Mouse (Mus musculus) stomach, embryonic 16.5 days (tissue): Measurements from ENCODE around the gene Cpne2. TPM values are rescaled to one million over a fixed set of nuclear protein-coding genes. Genes with fewer than 3 reads are reported as not detected.

Source experiments
- ATAC-seq: fragments of 200-750 bp; cut with Nextera tagmentation; 2 replicates; pipeline ENCODE4 v1.8.0; 2017; ENCODE audit warnings: moderate number of reproducible peaks, moderate TSS enrichment; ENCODE audit not compliant: insufficient read depth, low FRiP score
- H3K27ac ChIP-seq: fragments of 300-500 bp; sonication (generic); 2 replicates; pipeline ENCODE4 v1.5.1; 2014; ENCODE audit warnings: low read length
- H3K27me3 ChIP-seq: fragments of 300-500 bp; sonication (generic); 2 replicates; pipeline ENCODE4 v1.6.1; 2014; ENCODE audit warnings: low read length, control low read depth, mixed read lengths; ENCODE audit not compliant: control insufficient read depth, insufficient read depth
- H3K36me3 ChIP-seq: fragments of 300-500 bp; sonication (generic); 2 replicates; pipeline ENCODE4 v1.6.1; 2014; ENCODE audit warnings: low read length; ENCODE audit not compliant: control insufficient read depth, insufficient read depth
- H3K4me1 ChIP-seq: fragments of 300-500 bp; sonication (generic); 2 replicates; pipeline ENCODE4 v1.6.1; 2014; ENCODE audit warnings: low read length, control low read depth, mixed read lengths; ENCODE audit not compliant: control insufficient read depth, insufficient read depth
- H3K4me2 ChIP-seq: fragments of 300-500 bp; sonication (generic); 2 replicates; pipeline ENCODE4 v1.6.1; 2014; ENCODE audit warnings: low read depth, low read length, mixed read lengths
- H3K4me3 ChIP-seq: fragments of 300-500 bp; sonication (generic); replicated peaks from 2 replicates; pipeline ENCODE4 v1.5.1; 2014; ENCODE audit warnings: mild to moderate bottlenecking, low read length
- H3K9ac ChIP-seq: fragments of 300-500 bp; sonication (generic); 2 replicates; pipeline ENCODE4 v1.6.1; 2014; ENCODE audit warnings: low read length
- H3K9me3 ChIP-seq: fragments of 300-500 bp; sonication (generic); replicated peaks from 2 replicates; pipeline ENCODE4 v1.6.1; 2016; ENCODE audit warnings: low read length, control low read depth; ENCODE audit not compliant: control insufficient read depth
- WGBS: fragments of 180-500 bp; shearing (Covaris S2); extraction: QIAGEN DNeasy Blood & Tissue Kit; methylation state at CpG from one replicate; pipeline ENCODE4 v1.1.7; 2014; 5-methylcytosine and 5-hydroxymethylcytosine counted together
- polyA plus RNA-seq: library from polyadenylated mRNA; unstranded; fragments of >200 nt; fragmentation: Nextera tagmentation; extraction: Ambion mirVana; gene quantifications from 2 replicates; pipeline ENCODE4 v1.2.1, GENCODE M21; 2015

Cpne2 gene
- polyA plus RNA-seq, 1 experiment from 2014 or later, result 9.3 TPM

DNA sequence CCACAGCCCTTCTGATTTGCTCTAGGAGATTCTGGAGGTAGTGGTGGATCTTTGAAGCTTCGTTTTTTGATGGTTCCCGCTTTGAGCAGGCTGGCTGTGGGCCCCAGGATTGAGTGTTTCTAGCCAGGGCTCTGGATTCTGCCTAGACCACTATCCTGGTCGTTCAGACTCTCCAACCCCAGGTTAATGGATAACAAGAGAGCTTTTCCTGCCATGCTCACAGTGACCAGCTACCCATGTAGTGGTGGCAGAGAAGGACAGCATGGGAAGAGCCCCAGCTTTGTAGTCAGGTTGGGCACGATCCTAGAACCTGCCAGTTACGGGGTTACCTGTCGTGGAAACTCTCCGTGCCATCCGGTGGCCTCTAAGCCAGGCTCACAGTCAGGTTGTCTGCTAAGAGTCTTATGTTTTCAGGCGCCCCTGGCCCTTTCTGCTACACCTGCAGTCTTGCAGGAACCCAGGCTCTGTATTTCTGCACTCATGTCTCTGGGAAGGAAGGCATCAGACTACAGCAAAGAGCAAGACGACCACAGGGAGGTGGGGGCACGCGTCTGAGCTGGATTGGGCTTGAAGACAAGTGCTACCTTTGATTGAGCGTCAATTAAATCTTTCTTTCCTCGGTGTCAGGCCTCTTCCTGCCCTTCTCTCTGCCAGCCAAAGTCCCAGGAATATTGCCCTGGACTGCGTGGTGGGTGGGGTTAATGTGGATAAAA lies 33.8 kb downstream of the Cpne2 start:
- Histone ChIP-seq H3K27me3 (no peaks in the 10 kb centered on the region), H3K27ac (no peak overlapping the region), H3K9me3 (no peaks in the 10 kb centered on the region), H3K4me2 (no peak overlapping the region), H3K36me3 (no peaks in the 10 kb centered on the region), H3K4me1 (no peaks in the 10 kb centered on the region), H3K9ac (no peak overlapping the region), H3K4me3 (no peak overlapping the region)
- no peak for ATAC-seq
- 56% methylated on average over 15 of the region's 15 CpGs for WGBS

DNA sequence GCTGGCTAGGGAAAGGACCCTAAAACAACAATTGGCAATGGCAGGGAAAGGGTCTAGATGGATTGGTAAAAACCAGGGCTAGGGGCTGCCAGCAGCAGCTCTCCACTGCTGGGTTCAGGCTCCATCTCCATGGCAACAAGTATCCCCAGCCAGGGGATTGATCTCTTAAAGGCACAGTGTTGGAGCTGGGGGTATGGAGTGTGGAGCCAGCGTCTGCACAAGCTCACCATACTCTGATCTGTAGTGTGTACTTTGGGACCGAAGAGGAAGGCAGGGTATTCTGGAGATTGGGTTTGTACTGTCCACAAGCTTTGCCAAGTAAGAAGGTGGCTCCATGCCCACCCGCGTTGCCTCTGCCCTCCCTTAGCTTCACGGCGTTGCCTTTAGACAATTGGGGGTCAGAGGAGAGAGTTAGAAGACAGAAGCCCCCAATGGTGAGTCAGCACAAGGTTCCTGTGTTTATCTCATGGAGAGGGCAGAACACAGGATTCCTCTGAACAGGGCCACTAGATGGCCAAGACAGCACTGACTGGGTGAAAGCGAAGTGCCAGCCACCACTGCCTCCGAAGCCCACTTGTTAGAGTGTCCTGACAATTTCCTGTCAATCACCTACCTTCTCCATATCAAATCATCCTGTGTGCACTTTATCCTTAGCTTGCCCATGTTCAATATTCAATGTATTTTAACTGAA lies 34.5 kb downstream of the Cpne2 start:
- WGBS, result 71% methylated on average over 8 of the region's 8 CpGs
- no peak overlapping the region for H3K4me3 ChIP-seq
- H3K9me3 ChIP-seq, result no peaks in the 10 kb centered on the region
- H3K4me1 ChIP-seq, result no peaks in the 10 kb centered on the region
- H3K9ac ChIP-seq, result no peak overlapping the region
- H3K4me2 ChIP-seq, result no peak overlapping the region
- H3K27me3 ChIP-seq, result no peaks in the 10 kb centered on the region
- no peaks in the 10 kb centered on the region for H3K36me3 ChIP-seq
- ATAC-seq, result no peak
- no peak overlapping the region for H3K27ac ChIP-seq

DNA sequence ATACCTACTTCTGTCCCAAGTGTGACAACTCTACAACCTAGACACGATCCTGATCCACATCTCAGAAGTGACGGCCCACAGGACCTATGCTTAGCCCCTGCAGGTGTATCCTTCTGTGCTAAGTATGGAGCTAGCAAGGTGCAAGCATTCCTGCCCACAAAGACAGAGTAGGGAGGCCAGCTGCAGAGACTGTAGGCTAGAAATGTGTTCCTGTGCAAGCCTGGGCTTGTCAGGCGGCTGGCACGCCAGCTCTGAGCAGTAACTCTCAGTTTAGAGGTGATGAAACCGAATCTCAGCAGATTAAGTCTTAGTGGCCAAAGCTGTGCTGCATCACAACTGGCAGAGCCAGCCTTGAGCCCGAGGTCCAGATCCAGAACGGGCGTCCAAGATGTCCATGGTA lies 35.3 kb downstream of the Cpne2 start:
- Histone ChIP-seq H3K36me3 (no peaks in the 10 kb centered on the region), H3K27ac (no peak overlapping the region), H3K4me1 (no peaks in the 10 kb centered on the region), H3K4me2 (no peak overlapping the region), H3K27me3 (no peaks in the 10 kb centered on the region), H3K9me3 (no peaks in the 10 kb centered on the region), H3K9ac (no peak overlapping the region), H3K4me3 (no peak overlapping the region)
- 79% methylated on average over 8 of the region's 8 CpGs for WGBS
- no peak for ATAC-seq

DNA sequence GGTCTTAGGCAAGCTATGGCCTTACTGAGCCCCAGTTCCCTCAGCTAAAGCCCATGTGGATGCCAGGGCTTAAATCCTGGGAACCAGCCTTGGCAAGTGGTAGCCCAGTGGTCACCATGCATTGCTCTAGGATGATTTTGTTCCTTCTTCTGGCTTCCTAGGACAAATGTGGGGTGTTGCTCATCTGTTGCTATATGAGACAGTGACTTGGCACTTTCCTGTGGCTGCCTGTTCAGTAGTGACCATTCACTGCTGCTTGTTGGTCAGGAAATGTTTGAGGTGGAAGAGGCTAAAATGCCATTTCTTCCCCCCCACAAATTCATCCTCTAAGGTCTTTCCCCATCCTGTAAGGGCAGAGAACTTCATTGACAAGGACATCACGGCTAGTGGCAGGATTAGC lies 36.6 kb downstream of the Cpne2 start:
- Histone ChIP-seq H3K9ac (no peak overlapping the region), H3K4me2 (no peak overlapping the region), H3K36me3 (no peaks in the 10 kb centered on the region), H3K4me1 (no peaks in the 10 kb centered on the region), H3K4me3 (no peak overlapping the region), H3K9me3 (no peaks in the 10 kb centered on the region), H3K27me3 (no peaks in the 10 kb centered on the region), H3K27ac (no peak overlapping the region)
- no peak for ATAC-seq
- WGBS, result 64% methylated on average over 1 of the region's 1 CpGs

DNA sequence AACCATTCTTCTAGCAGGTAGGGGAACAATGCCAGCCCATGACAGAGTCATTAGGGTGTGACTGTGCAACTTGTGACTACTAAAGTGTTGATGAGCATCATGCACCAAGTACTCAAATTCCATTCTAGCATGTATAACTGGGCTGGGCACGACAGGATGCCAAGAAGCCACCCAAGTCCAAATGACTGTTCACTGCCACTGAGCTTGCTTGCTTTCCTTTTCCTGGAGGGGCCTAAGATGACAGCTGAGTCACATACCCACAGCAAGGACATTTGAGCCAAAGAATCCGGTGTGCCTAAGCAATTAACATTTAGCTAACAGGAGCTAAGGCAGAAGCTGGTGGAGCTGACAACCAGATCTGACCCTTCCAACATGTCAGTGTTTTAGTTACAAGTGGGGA lies 39.1 kb downstream of the Cpne2 start:
- Histone ChIP-seq H3K4me1 (no peaks in the 10 kb centered on the region), H3K9me3 (no peaks in the 10 kb centered on the region), H3K9ac (no peak overlapping the region), H3K4me2 (no peak overlapping the region), H3K36me3 (0 out of 2 replicates have a peak, but pooled peaks cover 6% of the 10 kb centered on the region), H3K27ac (no peak overlapping the region), H3K4me3 (no peak overlapping the region), H3K27me3 (no peaks in the 10 kb centered on the region)
- WGBS, result 67% methylated on average over 2 of the region's 2 CpGs
- ATAC-seq, result no peak

DNA sequence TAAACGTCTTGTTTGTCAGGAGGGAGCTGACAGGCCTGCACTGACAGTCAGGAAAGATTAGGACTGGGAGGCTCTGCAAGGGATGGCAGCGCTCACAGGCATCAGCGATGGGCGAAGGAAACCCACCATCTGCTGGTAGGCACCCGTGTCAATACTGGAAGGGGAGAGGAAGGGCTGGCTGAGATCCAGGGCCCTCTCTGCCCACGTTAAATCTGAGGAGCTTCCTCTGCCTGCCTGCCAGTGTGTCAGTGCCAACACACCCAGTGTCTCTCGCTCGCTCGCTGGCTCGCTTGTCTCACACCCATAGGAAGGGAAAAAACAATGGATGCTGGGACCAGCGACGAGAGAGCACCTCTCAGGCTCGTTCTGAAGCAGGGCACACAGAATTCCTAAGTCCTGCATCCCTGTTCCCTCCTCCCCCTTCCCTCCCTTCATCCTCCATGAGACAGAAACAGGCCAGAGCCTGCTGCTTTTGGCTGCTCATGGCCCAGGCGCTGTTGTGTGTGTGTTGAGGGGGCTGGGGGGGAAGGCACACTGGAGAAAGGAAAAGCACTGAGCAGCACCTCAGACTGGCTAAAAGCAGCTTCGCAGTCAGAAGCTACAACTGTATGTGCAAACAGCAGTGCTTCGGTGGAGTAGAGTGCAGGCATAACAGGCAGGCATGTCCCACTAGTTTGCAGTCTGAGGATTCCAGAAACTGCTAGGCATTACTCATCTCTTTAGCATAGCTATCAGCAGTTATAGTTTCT lies 41.5 kb downstream of the Cpne2 start:
- H3K36me3 ChIP-seq, result 0 out of 2 replicates have a peak, but pooled peaks cover 11% of the 10 kb centered on the region
- no peaks in the 10 kb centered on the region for H3K9me3 ChIP-seq
- no peaks in the 10 kb centered on the region for H3K4me1 ChIP-seq
- no peak for ATAC-seq
- 87% methylated on average over 16 of the region's 16 CpGs for WGBS
- no peak overlapping the region for H3K9ac ChIP-seq
- no peak overlapping the region for H3K4me2 ChIP-seq
- H3K4me3 ChIP-seq, result no peak overlapping the region
- no peak overlapping the region for H3K27ac ChIP-seq
- H3K27me3 ChIP-seq, result no peaks in the 10 kb centered on the region

DNA sequence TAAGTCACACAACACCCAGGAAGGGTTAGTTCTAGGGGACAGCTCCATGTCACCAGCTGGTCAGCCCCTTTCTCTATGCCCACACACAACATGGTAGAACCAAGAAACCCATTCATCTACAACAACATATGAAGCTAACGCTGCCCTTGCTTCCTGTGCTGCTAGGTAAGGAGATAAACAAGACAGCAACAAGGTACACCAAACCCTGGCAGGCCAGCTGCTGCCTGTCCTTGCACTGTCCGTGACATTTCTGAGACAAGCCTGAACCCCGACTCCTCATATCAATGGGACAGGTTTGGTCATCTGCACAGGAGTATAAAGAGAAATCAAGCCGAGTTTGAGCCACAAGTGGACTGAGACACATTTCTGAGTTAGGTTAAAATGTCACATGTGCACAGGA lies 42.4 kb downstream of the Cpne2 start:
- no peaks in the 10 kb centered on the region for H3K27me3 ChIP-seq
- no peak for ATAC-seq
- no peak overlapping the region for H3K4me2 ChIP-seq
- no peaks in the 10 kb centered on the region for H3K4me1 ChIP-seq
- H3K9ac ChIP-seq, result no peak overlapping the region
- 90% methylated on average over 4 of the region's 4 CpGs for WGBS
- 0 out of 2 replicates have a peak, but pooled peaks cover 11% of the 10 kb centered on the region for H3K36me3 ChIP-seq
- H3K9me3 ChIP-seq, result no peaks in the 10 kb centered on the region
- H3K4me3 ChIP-seq, result no peak overlapping the region
- no peak overlapping the region for H3K27ac ChIP-seq

DNA sequence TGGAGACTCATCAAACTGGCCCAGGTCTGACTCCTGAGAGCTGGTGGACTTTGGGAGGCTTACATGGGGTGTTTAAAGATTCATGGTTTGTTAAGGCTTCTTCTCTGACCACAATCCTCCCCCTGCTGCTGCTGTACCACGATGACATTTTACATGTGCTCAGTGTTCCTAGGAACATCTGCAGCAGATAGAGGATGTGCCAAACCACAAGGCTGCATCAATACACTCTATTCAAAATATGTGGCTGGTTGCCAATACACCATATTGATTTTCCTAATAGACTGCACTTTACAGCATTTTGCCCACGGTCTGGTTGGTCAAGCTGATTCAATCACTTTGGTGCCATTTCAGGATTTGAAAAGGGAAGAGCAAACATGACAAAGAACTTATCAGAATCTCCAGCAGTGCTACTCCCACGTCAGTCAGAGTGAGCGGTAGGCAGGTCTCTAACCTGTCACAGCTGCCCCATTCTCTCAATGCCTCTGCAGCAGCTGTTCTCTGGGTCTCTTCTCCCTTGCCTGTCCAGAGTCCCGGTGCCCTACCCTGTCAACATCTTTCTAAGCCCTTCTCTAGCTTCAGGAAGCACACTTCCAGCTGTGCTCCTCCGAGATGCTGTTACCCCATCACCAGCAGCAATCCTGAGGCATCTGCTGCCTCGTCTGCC lies 49.2 kb downstream of the Cpne2 start:
- Histone ChIP-seq H3K9ac (no peak overlapping the region), H3K36me3 (peaks cover 14% of the 10 kb centered on the region; the same call in 1 of the 2 replicates), H3K4me3 (no peak overlapping the region), H3K27ac (no peak overlapping the region), H3K9me3 (no peaks in the 10 kb centered on the region), H3K4me2 (no peak overlapping the region), H3K27me3 (no peaks in the 10 kb centered on the region), H3K4me1 (no peaks in the 10 kb centered on the region)
- ATAC-seq, result no peak
- 79% methylated on average over 7 of the region's 7 CpGs for WGBS
